Mouse (Mus musculus) testis, adult 2 months (tissue): Measurements from ENCODE around the gene Rptor.

Experiments
- CTCF ChIP-seq: fragments of 200-500 bp; IDR thresholded peaks from 2 replicates; pipeline ENCODE4 v1.5.1; 2012; ENCODE audit warnings: low read depth, mild to moderate bottlenecking, inconsistent platforms, low read length, moderate library complexity; ENCODE audit not compliant: control insufficient read depth, insufficient read depth, insufficient replicate concordance
- POLR2A ChIP-seq: fragments of 200-500 bp; IDR thresholded peaks from 2 replicates; pipeline ENCODE4 v1.6.1; 2012; ENCODE audit warnings: low read depth, mild to moderate bottlenecking, inconsistent platforms, low read length, moderate library complexity; ENCODE audit not compliant: control insufficient read depth

DNA sequence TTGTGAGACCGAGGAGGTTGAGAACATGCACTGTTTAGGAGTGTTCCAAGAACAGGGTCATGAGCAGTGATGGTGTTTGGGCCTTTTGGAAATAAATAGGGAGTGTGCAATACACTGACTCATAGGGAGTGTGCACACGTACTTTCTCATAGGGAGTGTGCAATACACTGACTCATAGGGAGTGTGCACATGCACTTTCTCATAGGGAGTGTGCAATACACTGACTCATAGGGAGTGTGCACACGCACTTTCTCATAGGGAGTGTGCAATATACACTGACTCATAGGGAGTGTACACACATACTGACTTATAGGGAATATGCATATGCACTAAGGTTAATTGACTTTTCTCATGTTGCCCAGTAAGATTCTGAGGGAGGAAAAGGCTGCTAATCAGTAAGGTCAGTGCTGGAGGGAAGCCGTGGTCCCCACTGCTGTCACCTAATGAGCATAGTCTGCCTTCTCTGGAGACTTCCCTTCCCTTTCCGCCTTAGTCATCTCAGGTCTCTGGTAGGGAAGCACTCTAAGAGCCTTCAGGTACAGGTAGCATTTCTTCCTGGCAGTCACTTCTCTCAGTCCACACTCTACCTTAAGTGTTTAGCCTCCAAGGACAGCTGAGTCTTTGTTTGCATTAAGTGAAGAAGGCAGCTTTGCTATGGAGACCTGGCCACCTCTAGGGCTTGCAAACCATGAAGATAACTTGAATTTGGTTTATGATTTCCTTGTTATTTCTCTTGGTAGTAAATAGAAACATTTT is 113.3 kb downstream of the Rptor start:
- TF ChIP-seq POLR2A (no peak), CTCF (no peak)
